Comparison of ENCODE assay signal across 8 mouse cellular contexts in genomic region chr8:60982701-60983687, GRCm38 (mm10). TPM values are rescaled to one million over a fixed set of nuclear protein-coding genes. Genes with fewer than 3 reads are reported as not detected.
DNase-seq lines count a peak whose midpoint lies in the region; ATAC-seq and TF ChIP-seq lines count a peak whose summit lies in the region.

Gene Clcn3, minus strand, starts transcription at chr8:60983300.

- H3K9me3 ChIP-seq in E14TG2a.4 (ENCODE audit: low read length), result 0 out of 2 replicates have a peak, but pooled peaks cover 5% of the 10 kb centered on the region
- no peaks in the 10 kb centered on the region for H3K9me3 ChIP-seq in forebrain, embryonic 12.5 days
- no peaks in the 10 kb centered on the region for H3K9me3 ChIP-seq in heart, postnatal 0 days (replicated peaks; ENCODE audit: control insufficient read depth, low read length)
- no peaks in the 10 kb centered on the region for H3K9me3 ChIP-seq in liver, embryonic 16.5 days (replicated peaks; ENCODE audit: control insufficient read depth, low read length)
- H3K9me3 ChIP-seq in neural tube, embryonic 13.5 days, result no peaks in the 10 kb centered on the region

- peak; percentile 99 for DNase-seq in c-Kit-positive CD71-positive TER-119-positive erythroid progenitor cells, embryonic 14.5 days (ENCODE audit: low spot score)
- DNase-seq in heart, postnatal 0 days (ENCODE audit: low spot score), result peak; percentile 95
- peak; percentile 98 to 99 for DNase-seq in kidney, postnatal 4 days

- H3K36me3 ChIP-seq in E14TG2a.4 (ENCODE audit: insufficient read depth, low read length), result no peaks in the 10 kb centered on the region
- H3K36me3 ChIP-seq in forebrain, embryonic 12.5 days (replicated peaks), result no peaks in the 10 kb centered on the region
- no peaks in the 10 kb centered on the region for H3K36me3 ChIP-seq in heart, postnatal 0 days (replicated peaks; ENCODE audit: control insufficient read depth, insufficient read depth, low read length)
- H3K36me3 ChIP-seq in liver, embryonic 16.5 days (ENCODE audit: control insufficient read depth, insufficient read depth), result no peaks in the 10 kb centered on the region
- no peaks in the 10 kb centered on the region for H3K36me3 ChIP-seq in neural tube, embryonic 13.5 days
- no peaks in the 10 kb centered on the region for H3K36me3 ChIP-seq in testis, adult 2 months (ENCODE audit: control insufficient read depth, insufficient read depth, low read length)

- H3K4me2 ChIP-seq in forebrain, embryonic 12.5 days, result peak within 1 kb of the TSS; percentile 95
- H3K4me2 ChIP-seq in heart, postnatal 0 days (ENCODE audit: low read depth, low read length), result peak within 1 kb of the TSS; percentile 99
- H3K4me2 ChIP-seq in liver, embryonic 16.5 days (ENCODE audit: low read depth, low read length), result peak within 1 kb of the TSS; percentile 89
- H3K4me2 ChIP-seq in neural tube, embryonic 13.5 days, result peak within 1 kb of the TSS; percentile 99

- TF ChIP-seq CTCF in E14TG2a.4 (conservative IDR thresholded peaks at IDR 0.05; ENCODE audit: low read length), result no peak
- TF ChIP-seq CTCF in heart, postnatal 0 days (IDR thresholded peaks at IDR 0.05; ENCODE audit: low read depth), result no peak; the same call in 1 of the 2 replicates
- no peak; the same call in 1 of the 2 replicates for TF ChIP-seq CTCF in testis, adult 2 months (IDR thresholded peaks at IDR 0.05; ENCODE audit: control insufficient read depth, insufficient read depth, insufficient replicate concordance, low read depth, low read length)

- H3K27me3 ChIP-seq in E14TG2a.4 (ENCODE audit: insufficient read depth, low read length), result no peaks in the 10 kb centered on the region
- no peaks in the 10 kb centered on the region for H3K27me3 ChIP-seq in forebrain, embryonic 12.5 days
- no peaks in the 10 kb centered on the region for H3K27me3 ChIP-seq in heart, postnatal 0 days (ENCODE audit: control insufficient read depth, insufficient read depth, low read length)
- H3K27me3 ChIP-seq in liver, embryonic 16.5 days (ENCODE audit: control insufficient read depth, insufficient read depth, low read depth, low read length), result no peaks in the 10 kb centered on the region
- H3K27me3 ChIP-seq in neural tube, embryonic 13.5 days, result no peaks in the 10 kb centered on the region
- H3K27me3 ChIP-seq in testis, adult 2 months (ENCODE audit: control insufficient read depth, insufficient read depth, low read length), result no peaks in the 10 kb centered on the region

- peak within 1 kb of the TSS; percentile 95 for H3K4me3 ChIP-seq in E14TG2a.4 (replicated peaks; ENCODE audit: low read length)
- H3K4me3 ChIP-seq in forebrain, embryonic 12.5 days (replicated peaks), result peak within 1 kb of the TSS; percentile 82
- peak within 1 kb of the TSS; percentile 92 for H3K4me3 ChIP-seq in heart, postnatal 0 days (ENCODE audit: low read depth, low read length)
- peak within 1 kb of the TSS; percentile 99 for H3K4me3 ChIP-seq in liver, embryonic 16.5 days (ENCODE audit: low read depth, low read length)
- H3K4me3 ChIP-seq in neural tube, embryonic 13.5 days, result peak within 1 kb of the TSS; percentile 87
- peak within 1 kb of the TSS; percentile 95 for H3K4me3 ChIP-seq in testis, adult 2 months (ENCODE audit: control insufficient read depth, low read depth, low read length)

- peaks cover 24% of the 10 kb centered on the region for H3K4me1 ChIP-seq in E14TG2a.4 (replicated peaks; ENCODE audit: low read depth, low read length)
- peaks cover 14% of the 10 kb centered on the region for H3K4me1 ChIP-seq in forebrain, embryonic 12.5 days
- H3K4me1 ChIP-seq in heart, postnatal 0 days (ENCODE audit: control insufficient read depth, insufficient read depth), result peaks cover 9% of the 10 kb centered on the region
- H3K4me1 ChIP-seq in liver, embryonic 16.5 days (ENCODE audit: control insufficient read depth, low read depth, low read length), result peaks cover 21% of the 10 kb centered on the region
- H3K4me1 ChIP-seq in neural tube, embryonic 13.5 days (replicated peaks), result peaks cover 19% of the 10 kb centered on the region
- peaks cover 2% of the 10 kb centered on the region; the same call in 1 of the 2 replicates for H3K4me1 ChIP-seq in testis, adult 2 months (ENCODE audit: control insufficient read depth, insufficient read depth, low read length)

- under 1% methylated on average over 101 of the region's 101 CpGs for WGBS in forebrain, embryonic 12.5 days
- under 1% methylated on average over 99 of the region's 101 CpGs for WGBS in heart, postnatal 0 days
- WGBS in liver, embryonic 16.5 days (ENCODE audit: insufficient replicate concordance), result under 1% methylated on average over 101 of the region's 101 CpGs
- under 1% methylated on average over 101 of the region's 101 CpGs for WGBS in neural tube, embryonic 13.5 days

- peak; percentile 100 for ATAC-seq in forebrain, embryonic 12.5 days (ENCODE audit: low FRiP score)
- ATAC-seq in heart, postnatal 0 days (ENCODE audit: insufficient read depth, low read depth), result peak; percentile 100
- ATAC-seq in liver, embryonic 16.5 days (ENCODE audit: low read depth), result peak; percentile 98
- ATAC-seq in neural tube, embryonic 13.5 days (ENCODE audit: low read depth), result peak; percentile 99

- H3K27ac ChIP-seq in forebrain, embryonic 12.5 days, result peak within 1 kb of the TSS; percentile 82
- H3K27ac ChIP-seq in heart, postnatal 0 days (ENCODE audit: low read depth), result peak within 1 kb of the TSS; percentile 91
- peak within 1 kb of the TSS; percentile 99 for H3K27ac ChIP-seq in liver, embryonic 16.5 days (ENCODE audit: low read length)
- H3K27ac ChIP-seq in neural tube, embryonic 13.5 days (replicated peaks), result peak within 1 kb of the TSS; percentile 88
- H3K27ac ChIP-seq in testis, adult 2 months (ENCODE audit: control insufficient read depth, insufficient read depth, low read depth, low read length), result peak within 1 kb of the TSS; percentile 92

- TF ChIP-seq EP300 in heart, postnatal 0 days (IDR thresholded peaks at IDR 0.05; ENCODE audit: low read depth), result no peak

- H3K9ac ChIP-seq in forebrain, embryonic 12.5 days, result peak within 1 kb of the TSS; percentile 74
- H3K9ac ChIP-seq in heart, postnatal 0 days (replicated peaks; ENCODE audit: low read depth, low read length), result peak within 1 kb of the TSS; percentile 86
- H3K9ac ChIP-seq in liver, embryonic 16.5 days (ENCODE audit: low read depth, low read length), result peak within 1 kb of the TSS; percentile 98
- H3K9ac ChIP-seq in neural tube, embryonic 13.5 days, result peak within 1 kb of the TSS; percentile 84

- TF ChIP-seq POLR2A in testis, adult 2 months (IDR thresholded peaks at IDR 0.05; ENCODE audit: control insufficient read depth, low read depth, low read length), result peak; percentile 91

RNA-seq across cellular contexts. Expression of gene Clcn3, which starts in this region (rescaled TPM):
- 53.4 and 53.7 TPM in 2 replicates for polyA plus RNA-seq in forebrain, embryonic 12.5 days (2016; fragmentation: Nextera tagmentation; extraction: Ambion mirVana)
- total RNA-seq in heart, postnatal 0 days (2014; rRNA removed; ENCODE audit: low replicate concordance), result 25.2 and 30.3 TPM in 2 replicates
- 16.1 and 17.0 TPM in 2 replicates for polyA plus RNA-seq in heart, postnatal 0 days (2015; fragmentation: Nextera tagmentation; extraction: Ambion mirVana)
- polyA plus RNA-seq in liver, embryonic 16.5 days (2015; fragmentation: Nextera tagmentation; extraction: Ambion mirVana), result 39.4 and 41.2 TPM in 2 replicates
- 51.4 and 55.6 TPM in 2 replicates for polyA plus RNA-seq in neural tube, embryonic 13.5 days (2015; fragmentation: Nextera tagmentation; extraction: Ambion mirVana)
- polyA plus RNA-seq in testis, adult 2 months (2012; rRNA removed), result 13.2 and 15.6 TPM in 2 replicates

Comparison
In these comparisons a context has a peak if more than half of its experiments do, and no peak if none do; other contexts are left out.
1. Peak in every context shown above with its lines: DNase-seq, ATAC-seq, H3K4me3 ChIP-seq and H3K27ac ChIP-seq.